Mouse (Mus musculus): ENCODE measurements around the gene Aox4. TPM values are rescaled to one million over a fixed set of nuclear protein-coding genes. Genes with fewer than 3 reads are reported as not detected.

The Aox4 gene
- total RNA-seq (2021), result 10 to 100 TPM in 1 of 2 experiments, 1 to 10 TPM in 1; 8.0 to 11.5 TPM
- long read RNA-seq, experiment 1, full-length matches to known transcripts, result 6 of 9 reads
- long read RNA-seq, experiment 1, partial matches to known transcripts, result 3 of 9 reads
- long read RNA-seq, experiment 1, other reads (novel, unspliced or antisense), result 0 of 9 reads
- long read RNA-seq, experiment 2, full-length matches to known transcripts, result 1 of 5 reads
- long read RNA-seq, experiment 2, partial matches to known transcripts, result 1 of 5 reads
- long read RNA-seq, experiment 2, other reads (novel, unspliced or antisense), result 3 of 5 reads

DNA sequence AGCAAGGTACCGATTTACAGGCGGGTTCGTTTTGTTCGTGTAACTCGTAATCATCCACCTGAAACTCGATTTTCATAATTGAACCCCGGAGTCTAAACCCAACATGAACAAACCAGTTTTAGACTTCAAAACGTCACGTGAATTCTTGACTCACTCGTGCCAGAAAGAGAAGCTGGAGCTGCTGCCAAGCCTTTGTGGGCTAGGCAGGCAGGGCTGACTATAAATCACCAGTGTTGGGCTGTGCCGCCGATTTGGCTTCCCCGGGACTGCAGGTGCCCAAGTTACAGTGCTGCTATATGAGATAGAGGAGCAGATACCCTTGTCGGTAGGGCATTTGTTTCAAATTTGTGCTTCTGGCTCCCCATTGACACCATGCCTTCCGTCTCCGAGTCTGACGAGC is at the start of gene Aox4:
Aox4 (plus strand) TSS at position 195 of the 400 bp plus-strand sequence.
- intact Hi-C loops (cut with DNase I), result no loop called here
- DNase-seq (ENCODE audit: low spot score in 2 of 2), result peak; percentile 58 to 70

DNA sequence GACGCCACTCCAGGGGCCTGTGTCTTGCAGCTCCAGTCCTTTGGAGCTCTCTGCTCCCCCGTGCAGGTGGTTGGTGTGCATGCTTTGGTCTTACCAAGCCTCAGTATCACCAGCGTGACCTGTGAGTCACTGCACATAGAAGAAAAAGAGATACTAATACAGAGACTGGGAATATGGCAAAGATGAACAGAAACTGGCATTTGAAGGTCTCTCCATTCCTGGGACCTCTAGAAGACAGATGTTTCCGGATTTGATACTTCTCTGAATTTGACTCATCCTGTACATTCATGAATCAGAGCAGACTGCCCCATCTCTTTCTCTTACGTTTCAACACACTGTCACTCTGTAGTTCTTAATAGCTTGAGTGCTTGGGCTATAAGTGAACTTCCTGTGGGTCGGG is 40.3 kb upstream of the Aox4 start:
- no peak for DNase-seq (ENCODE audit: low spot score in 2 of 2)
- intact Hi-C loops (cut with DNase I), result no loop called here

DNA sequence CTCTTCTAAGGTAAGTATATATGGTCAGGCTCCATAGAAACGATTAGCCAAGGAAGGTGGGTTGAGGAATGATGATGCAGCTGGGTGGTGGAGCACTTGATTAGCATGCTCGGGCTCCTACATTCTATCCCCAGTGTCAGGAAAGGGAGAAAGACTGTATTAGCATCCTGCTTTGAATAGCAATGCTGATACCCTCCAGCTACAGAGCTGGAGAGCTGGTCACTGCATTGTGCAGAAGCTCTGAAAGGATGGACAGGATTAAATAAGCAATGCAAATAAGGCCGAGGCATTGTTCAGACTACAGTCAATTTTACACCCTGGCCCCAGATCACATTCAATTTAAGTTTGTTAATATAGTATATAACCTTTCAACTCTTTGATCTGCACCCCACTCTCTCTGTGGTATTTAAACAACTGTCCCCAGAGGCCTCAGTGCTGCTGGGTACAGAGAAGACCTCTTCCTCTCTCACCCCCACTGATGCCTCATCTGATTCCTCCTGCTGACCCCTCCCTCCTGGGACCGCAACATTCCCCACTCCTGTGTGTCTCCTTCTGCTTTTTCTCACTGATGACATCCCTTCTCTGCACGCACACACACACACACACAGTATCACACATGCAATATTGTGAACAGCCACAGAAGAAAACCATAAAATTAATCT is 21.6 kb upstream of the Aox4 start:
- no peak for DNase-seq (ENCODE audit: low spot score in 2 of 2)
- intact Hi-C loops (cut with DNase I), result no loop called here

DNA sequence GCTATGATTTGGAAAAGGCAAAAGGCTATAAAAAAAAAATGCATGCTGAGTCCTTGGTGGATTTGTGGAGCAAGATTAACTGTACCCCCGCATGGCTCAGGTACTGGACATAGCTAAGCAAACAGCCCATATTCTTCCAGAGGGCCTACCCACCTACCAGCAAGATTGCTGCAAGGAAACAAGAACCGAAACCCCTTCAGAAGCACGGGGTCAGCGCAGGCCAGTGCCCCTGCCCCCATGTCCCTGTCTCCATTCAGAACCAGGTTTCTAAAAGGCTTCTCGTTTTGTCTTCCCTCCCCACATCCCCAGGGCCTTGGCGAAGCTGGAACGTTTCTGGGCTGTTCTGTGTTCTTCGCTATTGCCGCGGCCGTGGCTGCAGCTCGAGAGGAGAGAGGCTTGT is 15.9 kb upstream of the Aox4 start:
- DNase-seq (ENCODE audit: low spot score in 2 of 2), result no peak
- intact Hi-C loops (cut with DNase I), result no loop called here

DNA sequence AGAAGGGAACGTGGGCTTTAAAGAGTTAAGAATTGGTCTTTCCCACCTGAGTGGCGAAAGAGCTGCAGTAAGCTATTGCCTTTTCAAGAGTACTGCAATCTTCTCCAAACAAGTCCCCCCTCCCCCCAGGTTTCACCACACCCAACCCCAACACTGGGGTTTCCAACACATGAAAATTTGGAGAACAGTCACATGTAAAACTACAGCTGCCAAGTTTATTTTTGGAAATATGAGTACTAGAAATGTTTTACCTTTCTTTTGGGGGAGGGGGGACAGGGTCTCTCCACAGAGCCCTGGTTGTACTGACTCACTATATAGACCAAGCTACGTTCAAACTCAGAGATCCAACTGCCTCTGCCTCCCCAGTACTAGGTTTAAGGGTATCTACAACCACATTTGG is 15.2 kb upstream of the Aox4 start:
- intact Hi-C loops (cut with DNase I), result no loop called here
- no peak for DNase-seq (ENCODE audit: low spot score in 2 of 2)

DNA sequence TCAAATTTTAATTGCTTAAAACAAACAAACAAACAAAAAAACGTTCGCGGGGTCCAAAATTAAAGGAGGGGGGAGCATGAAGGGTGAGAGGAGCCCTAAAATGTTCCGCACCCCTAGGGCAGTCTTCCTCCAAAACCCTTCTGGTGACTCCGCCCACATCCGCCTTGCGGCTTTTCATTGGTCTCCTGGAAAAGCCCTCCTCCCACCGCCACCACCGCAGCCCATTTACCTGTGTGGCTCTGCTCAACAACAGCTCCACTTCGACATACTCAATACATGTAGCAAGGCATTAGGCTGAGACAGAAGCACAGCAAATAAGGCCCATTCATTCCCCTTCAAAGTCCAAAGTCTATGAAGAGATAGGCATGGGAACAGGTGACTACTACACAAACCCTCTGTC is 14.7 kb upstream of the Aox4 start:
- no peak for DNase-seq (ENCODE audit: low spot score in 2 of 2)
- intact Hi-C loops (cut with DNase I), result no loop called here

DNA sequence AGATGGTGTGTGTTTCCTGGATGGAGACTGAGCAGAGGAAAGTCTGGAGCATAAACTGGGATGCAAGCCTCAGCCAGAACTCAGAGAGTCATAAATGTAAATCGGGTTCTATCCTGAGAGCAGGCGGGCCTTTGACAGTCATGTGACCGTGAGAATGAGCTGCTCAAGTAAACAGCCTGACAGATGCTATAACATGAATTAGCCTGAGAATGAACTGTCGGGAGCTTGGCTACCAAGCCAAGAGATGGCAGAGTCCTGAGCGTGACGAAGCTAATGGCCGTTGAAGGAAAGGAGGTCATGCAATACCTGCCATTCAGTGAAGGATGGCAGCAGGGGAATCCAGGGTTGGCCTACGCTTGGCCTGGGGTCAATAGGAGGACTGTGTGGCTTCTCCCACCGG is 13.2 kb upstream of the Aox4 start:
- DNase-seq (ENCODE audit: low spot score in 2 of 2), result no peak
- intact Hi-C loops (cut with DNase I), result no loop called here

DNA sequence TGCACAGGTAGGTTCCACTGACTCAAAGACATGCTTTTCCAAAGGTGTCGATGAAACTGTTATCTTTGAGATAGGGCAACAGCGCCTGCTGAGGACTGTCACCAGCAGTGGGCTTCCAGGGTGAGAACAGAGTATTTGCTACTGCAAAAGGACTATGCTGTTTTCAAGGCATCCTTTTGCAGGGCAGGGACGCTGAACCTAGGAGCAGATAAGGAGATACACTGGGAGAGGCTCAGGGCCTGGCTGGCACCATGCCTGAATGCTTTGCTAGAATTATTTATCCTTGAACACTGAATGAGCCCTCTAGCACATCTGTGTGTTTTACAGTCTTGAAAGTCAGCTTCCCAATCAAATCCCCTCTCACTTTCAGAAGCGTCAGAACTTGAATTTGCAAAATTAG is 11.8 kb upstream of the Aox4 start:
- DNase-seq (ENCODE audit: low spot score in 2 of 2), result no peak

DNA sequence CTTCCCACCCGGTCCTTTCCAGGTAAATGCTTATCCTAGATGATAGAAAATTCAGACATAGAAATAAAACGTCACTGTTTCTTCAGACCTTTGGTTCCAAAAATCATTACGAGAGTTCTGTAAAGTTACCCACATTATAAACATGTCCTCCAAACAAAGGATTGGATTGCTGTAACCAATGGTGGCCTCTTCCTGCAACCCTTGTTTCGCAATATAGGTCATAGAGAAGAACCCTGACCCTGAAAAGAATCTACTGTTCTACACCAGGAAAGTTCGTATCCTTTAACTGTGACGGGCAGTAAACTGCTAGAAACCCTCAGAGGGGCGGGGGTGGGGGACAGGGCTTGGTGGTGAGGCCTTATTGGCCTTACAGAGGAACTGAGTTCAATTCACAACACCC is 2.6 kb downstream of the Aox4 start:
- intact Hi-C loops (cut with DNase I), result no loop called here
- no peak for DNase-seq (ENCODE audit: low spot score in 2 of 2)

More for the DNA sequence above, 11.8 kb upstream of the Aox4 start:
- intact Hi-C loops (cut with DNase I), result no loop called here

DNA sequence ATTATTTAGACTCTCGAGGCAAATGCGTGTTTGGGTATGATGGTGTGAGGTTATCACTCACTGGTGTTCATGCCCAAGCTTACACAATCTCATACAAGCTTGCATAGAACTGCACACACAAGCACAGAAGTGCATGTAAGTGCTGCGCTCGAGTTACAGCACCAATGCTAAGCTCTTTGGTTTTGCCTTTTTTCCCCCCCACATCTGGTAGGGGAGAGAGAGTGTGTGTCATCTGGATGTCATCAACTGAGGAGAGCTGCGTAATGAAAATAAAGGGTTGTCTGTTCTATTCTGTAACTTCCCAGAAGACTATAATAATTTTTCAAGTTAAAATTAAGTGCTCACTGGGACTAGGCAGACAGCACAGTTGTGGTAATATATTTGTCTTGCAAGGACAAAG is 3.6 kb downstream of the Aox4 start:
- DNase-seq (ENCODE audit: low spot score in 2 of 2), result no peak
- intact Hi-C loops (cut with DNase I), result no loop called here

DNA sequence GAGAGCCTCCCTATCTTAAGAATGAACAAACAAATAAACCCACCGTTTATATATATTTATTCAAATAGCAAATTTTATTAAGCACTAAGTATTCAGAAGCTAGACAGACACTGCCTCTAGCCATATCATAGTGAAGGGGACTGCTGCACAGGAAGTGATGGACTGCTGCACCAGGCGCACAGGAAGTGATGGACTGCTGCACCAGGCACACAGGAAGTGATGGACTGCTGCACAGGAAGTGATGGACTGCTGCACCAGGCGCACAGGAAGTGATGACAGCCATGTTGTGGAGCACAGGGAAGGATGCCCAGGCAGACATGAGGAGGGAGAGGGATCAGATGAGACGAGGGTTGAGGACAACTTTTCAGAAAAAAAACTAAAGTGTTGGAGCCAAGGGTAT is 5.2 kb downstream of the Aox4 start:
- intact Hi-C loops (cut with DNase I), result no loop called here
- DNase-seq (ENCODE audit: low spot score in 2 of 2), result no peak

DNA sequence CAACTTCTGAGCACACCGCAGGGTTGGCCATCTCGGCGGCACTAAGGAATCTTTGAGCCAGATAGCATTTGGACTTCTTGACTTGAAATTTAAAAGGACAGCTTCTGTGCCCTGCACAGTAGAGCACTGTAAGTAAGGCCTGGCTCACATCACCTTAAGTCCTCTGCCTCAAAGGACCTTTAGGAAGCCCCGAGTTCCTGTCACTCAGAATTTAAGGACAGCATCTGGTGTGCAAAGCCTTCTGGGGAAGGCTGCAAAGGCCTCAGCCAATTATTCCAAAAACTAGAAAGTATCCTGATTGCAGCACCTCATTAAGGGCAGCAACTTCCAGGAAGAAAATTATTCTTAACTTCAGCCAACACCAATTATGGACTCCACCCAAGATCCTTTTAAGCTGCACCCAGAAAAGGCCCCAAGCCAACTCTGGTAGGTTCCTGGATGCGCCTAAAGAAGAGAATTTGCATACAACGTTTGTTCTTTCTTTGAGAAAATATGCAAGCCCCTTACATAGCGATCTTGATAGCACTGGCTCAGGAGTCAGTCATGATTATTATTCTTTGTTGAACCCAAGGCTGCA is 5.8 kb downstream of the Aox4 start:
- no peak for DNase-seq (ENCODE audit: low spot score in 2 of 2)
- intact Hi-C loops (cut with DNase I), result no loop called here

DNA sequence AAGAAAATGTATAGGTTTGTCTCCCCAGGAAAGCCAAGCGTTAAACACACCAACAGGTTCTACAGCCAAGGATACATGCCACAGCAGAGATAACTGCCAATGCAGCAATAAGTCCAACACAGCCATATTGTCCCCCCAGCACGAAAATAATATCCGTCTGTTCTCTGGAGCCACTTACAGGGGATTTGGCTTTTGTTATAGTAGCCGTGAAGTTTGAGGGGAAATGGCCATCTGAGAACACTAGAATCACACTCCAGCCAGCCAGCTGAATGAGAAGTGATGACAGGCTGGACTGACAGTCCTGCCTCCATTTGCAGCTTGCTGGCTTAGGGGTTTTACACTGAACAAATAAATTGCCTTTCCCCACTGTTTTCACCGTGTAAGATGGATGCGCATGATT is 10.9 kb downstream of the Aox4 start:
- DNase-seq (ENCODE audit: low spot score in 2 of 2), result no peak
- intact Hi-C loops (cut with DNase I), result no loop called here

DNA sequence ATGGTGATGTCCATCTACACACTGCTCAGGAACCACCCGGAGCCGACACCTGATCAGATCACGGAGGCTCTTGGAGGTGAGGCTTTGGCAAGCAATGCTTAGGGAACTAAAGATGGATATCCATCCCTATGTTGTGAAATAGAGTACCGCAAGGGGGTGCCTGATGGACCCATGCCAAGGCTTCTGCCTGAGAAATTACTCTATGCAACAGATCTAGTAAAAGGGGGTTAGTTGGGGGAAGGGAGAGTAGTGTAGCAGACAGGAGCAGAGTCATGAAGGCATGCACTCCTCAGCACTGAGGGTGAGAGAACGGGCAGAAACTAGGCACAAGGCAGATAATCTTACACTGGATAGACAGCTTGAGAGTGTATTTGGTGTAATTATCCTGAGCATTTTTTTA is 11.7 kb downstream of the Aox4 start:
- DNase-seq (ENCODE audit: low spot score in 2 of 2), result peak in 1 of 2 experiments; percentile 50
- intact Hi-C loops (cut with DNase I), result no loop called here

DNA sequence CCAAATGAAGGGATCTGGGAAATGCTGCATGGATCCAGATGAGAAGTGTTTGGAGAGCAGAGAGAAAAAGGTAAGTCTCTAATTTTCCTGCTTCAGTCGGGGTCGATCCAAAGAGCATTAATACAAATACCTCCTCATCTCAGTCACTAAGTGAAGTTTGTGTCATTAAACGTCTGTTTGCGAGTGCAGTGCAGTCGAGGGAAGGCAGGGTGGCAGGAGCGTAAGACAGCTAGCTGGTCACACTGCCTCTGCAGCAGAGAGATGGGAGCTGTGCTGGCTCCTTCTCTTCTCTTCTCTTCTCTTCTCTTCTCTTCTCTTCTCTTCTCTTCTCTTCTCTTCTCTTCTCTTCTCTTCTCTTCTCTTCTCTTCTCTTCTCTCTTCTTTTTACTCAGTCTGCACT is 17.9 kb downstream of the Aox4 start:
- no peak for DNase-seq (ENCODE audit: low spot score in 2 of 2)
- intact Hi-C loops (cut with DNase I), result no loop called here

DNA sequence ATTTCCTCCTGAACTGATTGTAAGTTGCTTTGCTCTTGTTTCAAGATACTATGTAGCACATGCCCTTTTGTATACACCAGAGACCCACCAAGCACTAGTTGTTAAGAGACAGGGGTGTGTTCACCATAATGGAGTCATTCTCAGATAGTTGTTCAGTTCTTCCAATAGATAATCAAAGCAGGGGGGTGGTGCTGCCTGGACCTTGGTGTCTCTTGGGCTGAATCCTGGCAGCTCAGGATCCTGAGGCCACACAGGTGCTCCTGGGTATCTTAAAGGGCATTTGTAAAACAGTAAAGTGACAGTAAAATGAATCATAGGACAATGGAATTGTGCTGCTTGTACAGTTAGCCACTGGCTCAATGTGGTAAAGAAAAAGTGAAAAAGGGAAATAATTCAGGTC is 18.7 kb downstream of the Aox4 start:
- intact Hi-C loops (cut with DNase I), result no loop called here
- no peak for DNase-seq (ENCODE audit: low spot score in 2 of 2)

DNA sequence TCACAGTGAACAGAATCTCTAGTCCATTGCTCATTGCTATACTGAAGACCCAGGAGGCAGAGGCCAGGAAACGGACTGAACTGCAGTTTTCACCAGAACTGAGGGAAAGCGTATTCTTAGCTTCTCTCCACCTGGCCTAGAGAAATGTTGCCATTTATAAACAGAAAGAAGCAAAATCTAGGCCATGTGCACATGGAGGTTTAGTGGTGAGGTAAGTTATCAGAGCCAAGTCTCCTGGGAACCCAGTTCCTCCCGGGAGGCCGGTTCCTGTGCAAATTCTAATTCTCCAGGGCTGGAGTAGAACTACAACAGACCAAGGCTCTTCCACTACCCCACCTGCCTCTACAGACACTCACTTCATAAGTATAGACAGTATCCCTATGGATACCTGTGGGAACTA is 19.6 kb downstream of the Aox4 start:
- no peak for DNase-seq (ENCODE audit: low spot score in 2 of 2)
- intact Hi-C loops (cut with DNase I), result no loop called here

DNA sequence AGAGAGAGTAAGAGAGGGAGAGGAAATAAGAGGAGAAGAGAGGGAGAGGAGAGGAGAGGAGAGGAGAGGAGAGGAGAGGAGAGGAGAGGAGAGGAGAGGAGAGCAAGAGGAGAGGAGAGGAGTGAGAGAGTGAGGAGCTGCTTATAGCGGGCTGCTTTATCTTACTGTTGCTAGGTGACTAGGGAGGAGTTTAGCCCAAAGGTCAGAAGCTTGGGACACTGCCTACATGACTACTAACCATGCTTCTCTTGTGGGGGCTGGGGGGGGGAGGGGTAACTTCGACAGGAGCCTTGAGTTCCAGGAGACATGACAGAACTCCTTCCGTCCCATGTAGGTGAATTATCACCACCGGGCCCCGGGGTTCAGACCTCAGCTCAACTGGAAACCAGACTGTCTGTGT is 20.3 kb downstream of the Aox4 start:
- DNase-seq (ENCODE audit: low spot score in 2 of 2), result no peak
- intact Hi-C loops (cut with DNase I), result no loop called here

DNA sequence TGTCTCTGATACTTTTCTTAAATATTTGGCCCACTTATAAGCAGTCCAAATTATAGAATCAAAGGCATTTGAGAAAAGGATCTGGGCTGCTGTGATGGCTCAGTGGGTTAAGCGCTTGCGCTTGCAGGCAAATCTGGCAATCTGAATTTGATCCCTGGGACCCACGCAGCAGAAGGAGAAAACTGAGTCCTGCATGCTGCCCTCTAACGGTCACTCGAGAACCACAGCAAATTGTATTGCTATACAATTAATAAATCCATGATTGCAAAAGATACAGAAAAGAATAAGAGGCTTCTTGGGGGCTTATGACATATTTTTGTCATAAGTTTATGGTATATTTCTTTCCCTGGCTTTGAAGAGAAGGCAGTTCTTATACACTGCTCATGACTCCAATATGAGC is 25.2 kb downstream of the Aox4 start:
- intact Hi-C loops (cut with DNase I), result no loop called here
- DNase-seq (ENCODE audit: low spot score in 2 of 2), result no peak

DNA sequence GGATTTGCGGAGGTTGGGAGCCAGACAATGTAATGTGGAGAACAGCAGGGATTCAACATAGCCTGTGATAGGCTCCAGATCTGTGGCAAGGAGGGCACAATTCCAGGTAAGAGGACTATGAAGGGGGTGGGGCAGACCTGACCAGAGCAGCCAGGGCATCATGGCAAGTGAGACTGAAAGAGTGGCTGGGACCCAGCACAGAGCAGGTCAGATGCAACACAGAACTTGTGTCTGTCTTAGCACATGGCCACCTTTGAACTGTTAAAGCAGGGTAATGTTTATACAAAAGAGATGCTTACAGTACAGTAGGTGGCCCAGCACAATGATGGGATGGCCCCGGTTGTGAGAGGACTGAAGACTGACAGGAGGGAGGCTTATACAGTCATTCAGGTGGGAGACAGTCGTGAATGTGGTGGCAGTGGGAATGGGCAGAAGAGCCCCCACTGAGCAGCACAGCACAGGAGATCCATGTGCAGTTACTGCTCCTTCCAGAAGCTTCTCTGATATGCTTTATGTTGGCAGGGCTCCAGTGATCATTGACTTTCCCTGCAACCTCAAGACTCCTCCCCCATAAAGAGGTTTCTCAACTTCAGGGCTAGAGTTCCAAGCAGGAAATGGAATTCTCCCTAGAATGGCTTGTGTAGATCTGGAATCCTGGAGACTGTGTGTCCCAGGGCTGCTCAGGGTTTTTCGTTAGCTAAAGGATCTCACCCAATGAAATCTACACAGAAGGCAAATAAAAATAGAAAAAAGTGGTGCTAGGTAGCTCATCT is 27.5 kb downstream of the Aox4 start:
- no peak for DNase-seq (ENCODE audit: low spot score in 2 of 2)
- intact Hi-C loops (cut with DNase I), result no loop called here

All from left cerebral cortex, postnatal 14 days (tissue).